Mouse (Mus musculus) kidney, postnatal 14 days (tissue): Measurements from ENCODE around the gene Tnfrsf22.
"Not testable (repeated sequence)": the region's sequence is repeated elsewhere in the genome, so short reads cannot be mapped to it uniquely, and the experiment has no call there.

Experiments used
- DNase-seq: peaks from one replicate; pipeline ENCODE4 v3.0.0; 2022; ENCODE audit warnings: mixed read lengths

The Tnfrsf22 gene

DNA sequence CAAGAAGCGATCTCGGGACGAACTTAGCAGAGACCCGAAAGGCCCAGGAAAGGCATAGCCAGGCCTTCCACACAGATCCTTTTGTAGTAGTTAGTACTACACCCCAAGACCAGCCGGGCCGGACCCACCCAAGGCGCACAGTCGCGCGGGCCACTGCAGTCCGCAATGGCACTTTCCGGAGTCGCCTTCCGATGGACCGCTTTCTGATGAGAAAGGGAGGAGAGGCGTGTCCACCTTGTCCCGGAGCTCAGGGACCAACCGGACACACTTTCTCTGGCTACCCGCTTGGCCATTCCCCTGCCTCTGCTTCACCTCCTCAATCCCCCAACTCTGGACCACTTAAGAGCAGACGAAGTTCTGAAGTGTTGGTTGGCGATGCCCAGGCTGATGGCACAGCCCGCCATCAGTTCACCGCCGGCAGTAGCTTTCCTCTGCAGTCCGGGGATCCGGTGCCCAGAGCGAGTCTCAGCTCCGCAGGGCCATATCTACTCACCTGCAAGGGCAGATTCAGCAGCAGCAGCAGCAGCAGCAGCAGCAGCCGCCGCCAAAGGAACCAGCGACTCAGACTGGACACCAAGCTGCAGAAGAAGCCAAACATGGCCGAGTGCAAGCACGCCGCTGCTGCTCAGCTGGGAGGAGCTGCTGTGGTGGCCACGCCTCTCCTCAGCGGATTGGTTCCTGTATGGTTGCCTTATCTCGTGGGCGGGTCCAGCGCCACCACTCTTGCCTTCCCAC is at the start of gene Tnfrsf22:
Tnfrsf22 (minus strand) TSS at position 628 of the 735 bp plus-strand sequence.
- DNase-seq, result peak; percentile 90

DNA sequence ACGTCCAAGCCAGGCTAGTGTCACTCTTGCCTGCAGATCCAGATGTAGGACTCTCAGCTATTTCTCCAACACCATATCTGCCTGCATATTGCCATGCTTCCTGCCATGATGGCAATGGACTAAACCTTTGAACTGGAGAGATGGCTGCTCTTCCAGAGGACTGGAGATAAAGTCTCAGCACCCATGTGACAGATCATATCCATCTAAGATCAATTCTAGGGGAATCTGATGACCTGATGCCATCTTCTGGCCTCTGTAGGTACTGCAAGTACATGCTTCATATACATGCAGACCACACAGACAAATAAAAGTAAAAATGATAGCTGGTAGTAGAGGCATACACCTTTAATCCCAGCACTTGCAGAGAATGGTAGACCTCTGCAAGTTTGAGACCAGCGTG is 46.7 kb upstream of the Tnfrsf22 start:
- peak; percentile 55 for DNase-seq

DNA sequence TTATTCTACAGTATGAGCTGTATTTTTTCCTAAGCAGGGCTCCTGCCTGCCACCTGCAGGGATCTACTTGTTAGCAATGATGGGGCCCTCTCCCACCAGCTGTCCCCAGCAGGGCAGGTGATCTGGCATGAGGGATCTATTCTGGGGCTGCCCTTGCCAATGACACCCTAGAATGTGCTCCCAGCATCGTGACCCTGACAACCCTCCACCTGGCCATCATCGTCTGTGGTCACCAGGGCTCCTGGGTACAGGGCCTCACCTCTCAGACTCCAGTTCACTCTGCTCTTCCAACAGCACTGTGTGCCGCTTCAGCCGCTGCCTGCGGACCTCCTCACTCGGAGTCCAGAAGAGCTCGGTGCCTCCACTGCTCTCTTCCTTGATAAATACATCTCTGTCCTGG is 45.1 kb upstream of the Tnfrsf22 start:
- DNase-seq, result no peak

DNA sequence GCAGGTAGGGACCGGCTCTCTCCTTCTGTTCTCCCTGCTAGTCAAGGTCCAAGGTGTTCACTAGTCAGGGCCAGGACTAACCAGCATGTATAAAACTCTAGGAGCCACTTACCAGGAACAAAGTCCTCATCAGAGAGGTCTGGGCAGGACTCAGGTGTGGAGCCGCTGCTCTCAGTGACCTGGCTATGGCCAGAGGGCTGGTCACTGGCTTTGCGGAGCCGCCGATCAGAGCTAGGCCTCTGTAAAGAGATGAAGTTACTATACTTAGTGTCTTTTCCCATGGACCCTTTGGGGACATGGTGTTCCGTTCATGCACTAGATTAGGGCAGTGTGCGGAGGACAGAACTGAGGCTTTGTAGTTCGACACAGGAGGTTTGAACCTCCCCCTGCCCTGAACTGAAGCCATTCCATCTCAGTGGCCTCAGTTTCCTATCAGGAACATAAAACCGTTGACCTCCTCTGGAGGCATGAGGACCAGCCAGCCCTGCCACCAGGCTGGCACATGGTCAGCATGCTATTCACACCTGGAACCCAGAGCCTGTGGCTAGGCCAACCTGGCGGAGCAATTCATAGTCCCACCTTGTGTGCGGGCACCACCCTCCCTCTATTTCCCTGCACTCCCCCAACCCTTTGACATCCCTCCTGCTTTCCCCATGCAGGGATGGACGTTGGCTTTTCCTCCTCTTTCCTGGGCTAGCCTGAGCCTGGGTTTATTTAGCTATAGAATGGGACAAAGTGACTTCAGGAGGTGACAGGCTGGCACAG is 43.5 kb upstream of the Tnfrsf22 start:
- no peak for DNase-seq

DNA sequence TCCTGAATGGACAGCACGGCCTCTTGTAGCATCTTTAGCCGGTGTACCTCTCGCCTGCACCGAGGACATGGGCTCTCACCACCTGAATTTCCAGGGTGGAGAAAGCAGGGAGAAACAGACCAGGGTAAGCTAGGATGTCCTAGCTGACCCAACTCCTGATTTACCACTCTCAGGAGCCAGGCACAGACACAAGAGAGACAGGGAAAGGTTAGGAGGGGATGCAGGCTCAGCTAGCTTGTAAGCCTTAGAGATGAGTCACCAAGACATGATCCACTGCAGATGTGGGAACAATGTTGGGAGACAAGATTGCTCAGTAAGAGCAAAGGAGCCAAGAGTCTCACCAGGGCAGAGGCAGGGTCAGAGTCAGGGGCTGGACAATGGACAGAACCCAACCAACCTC is 42.4 kb upstream of the Tnfrsf22 start:
- no peak for DNase-seq

DNA sequence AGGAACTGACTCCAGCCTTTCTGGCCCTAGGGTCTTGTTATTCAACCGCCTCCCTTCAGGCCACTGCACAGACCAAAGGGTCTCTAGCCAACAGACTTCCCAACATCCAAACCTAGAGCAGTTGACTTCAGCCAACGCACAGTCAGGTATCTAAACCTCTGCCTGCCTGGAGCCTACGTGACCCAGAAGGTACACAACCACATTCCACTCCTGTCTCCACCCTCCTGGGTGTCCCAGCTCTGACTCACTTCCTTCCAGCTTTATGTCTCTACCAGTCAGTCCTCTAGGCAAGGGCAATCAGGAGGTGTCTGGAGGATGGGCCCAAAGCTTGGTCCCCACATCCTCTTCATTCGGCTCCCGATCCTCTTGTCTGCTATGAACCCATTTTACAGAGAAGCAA is 41.7 kb upstream of the Tnfrsf22 start:
- no peak for DNase-seq

DNA sequence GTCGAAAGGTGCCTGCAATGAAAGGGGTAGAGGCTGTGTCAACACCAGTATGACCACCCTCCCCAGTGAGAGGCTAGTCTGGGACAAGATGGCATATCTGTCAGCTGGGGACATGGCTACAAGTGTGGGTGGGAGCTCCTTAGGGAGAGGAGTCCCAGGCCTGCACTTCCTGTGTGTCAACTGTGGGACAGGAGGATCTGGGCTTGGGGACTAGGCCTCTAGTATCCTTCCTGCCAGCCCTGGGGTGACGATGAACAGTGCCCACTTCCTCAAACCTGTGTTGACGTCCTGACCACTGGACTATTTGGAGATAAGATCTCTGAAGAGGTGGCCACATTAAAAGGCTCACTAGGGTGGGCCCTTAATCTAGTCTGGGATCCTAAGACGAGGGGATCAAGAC is 40.5 kb upstream of the Tnfrsf22 start:
- no peak for DNase-seq

DNA sequence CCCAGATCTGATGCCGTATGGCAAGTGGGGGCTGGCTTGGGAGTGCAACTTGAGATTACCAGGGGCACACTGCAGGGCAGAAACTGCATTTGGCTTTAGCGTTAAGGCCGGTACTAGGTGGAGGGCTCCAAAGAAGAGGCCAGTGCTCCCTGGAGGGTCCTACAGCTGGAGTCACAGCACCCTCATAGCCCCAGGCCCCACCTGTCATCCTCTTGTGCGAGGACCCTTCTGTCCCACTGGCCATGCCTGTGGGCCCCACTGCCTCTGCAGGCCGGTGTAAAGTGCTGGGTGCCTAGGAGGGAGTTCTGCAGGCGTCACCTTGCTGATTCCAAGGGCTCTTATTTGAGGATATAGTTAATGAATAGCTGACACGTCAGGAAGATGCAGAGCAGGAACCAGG is 40.0 kb upstream of the Tnfrsf22 start:
- no peak for DNase-seq

DNA sequence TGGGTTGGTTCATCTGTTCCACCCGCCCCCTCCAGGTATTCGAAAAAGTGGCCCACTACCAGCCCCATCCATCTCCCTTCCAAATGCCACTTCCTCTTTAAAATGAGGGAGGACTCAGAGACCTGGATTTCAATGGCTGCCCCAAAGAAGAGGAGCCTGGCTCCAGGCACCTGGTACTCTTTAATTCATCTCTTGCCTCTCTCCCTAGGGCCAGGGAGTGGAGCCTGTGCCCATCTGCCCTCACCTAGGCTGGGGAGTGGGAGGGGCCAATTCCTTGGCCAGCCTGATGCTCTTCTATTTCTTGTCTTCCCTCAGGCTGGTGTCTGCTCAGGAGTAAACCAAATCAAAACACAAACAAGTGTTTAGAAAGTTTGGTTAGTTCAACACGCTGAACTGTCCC is 37.2 kb upstream of the Tnfrsf22 start:
- not testable (repeated sequence) for DNase-seq

DNA sequence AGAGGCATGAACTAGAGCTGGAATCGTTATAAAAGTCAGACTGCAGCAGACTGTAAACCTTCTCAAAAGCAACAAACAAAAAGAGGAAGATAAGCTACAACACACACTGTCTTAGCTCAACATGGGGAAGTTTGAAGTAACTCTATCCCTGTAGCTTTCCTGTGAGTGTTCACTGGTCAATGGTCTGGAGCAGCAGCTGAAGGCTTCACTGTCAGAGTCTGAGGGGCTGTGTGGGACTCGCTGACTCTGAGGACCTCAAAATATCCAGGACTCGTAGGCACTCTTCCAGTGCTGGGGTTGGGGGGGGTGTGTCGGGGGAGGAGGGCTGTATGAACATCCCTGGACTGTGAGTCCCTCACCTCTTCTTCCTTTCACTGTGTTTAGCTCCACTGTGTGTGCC is 36.7 kb upstream of the Tnfrsf22 start:
- not testable (repeated sequence) for DNase-seq

DNA sequence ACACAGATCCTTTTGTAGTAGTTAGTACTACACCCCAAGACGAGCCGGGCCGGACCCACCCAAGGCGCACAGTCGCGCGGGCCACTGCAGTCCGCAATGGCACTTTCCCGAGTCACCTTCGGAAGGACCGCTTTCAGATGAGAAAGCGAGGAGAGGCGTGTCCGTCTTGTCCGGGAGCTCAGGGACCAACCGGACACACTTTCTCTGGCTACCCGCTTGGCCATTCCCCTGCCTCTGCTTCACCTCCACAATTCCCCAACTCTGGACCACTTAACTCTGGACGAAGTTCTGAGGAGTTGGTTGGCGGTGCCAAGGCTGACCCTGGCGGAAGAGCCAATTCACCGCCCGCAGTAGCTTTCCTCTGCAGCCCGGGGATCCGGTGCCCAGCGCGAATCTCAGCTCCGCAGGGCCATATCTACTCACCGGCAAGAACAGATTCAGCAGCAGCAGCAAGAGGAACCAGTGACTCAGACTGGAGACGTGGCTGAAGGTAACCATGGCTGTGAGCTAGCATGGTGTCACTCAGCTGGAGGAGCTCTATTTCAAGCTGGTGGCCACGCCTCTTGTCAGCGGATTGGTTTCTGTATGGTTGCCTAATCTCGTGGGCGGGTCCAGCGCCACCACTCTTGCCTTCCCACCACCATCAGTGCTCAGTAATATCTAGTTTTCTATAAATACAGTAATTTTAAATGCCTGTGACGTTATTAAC is 36.1 kb upstream of the Tnfrsf22 start, which contains the start of gene Tnfrsf23:
Tnfrsf23 (minus strand) TSS at position 514 of the 709 bp plus-strand sequence.
- peak; percentile 83 for DNase-seq

DNA sequence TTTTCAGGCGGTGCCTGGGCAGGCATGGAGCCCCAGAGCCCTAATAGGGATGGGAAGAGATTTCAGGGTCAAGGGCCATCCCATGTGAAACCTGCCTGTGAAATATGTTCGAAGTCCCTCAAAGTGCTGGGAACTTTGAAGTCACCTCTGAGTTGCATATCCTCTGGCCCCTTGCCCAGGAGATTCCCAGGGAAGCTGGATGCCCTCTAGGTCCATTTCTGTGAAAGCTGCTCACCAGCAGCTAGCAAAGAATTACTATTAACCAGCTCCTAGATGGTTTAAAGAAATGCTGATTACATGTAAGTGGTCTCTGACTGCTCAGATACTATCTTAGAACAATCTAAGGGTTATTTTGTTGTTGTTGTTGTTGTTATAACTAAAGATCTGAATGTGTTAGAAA is 35.1 kb upstream of the Tnfrsf22 start:
- peak; percentile 36 for DNase-seq

DNA sequence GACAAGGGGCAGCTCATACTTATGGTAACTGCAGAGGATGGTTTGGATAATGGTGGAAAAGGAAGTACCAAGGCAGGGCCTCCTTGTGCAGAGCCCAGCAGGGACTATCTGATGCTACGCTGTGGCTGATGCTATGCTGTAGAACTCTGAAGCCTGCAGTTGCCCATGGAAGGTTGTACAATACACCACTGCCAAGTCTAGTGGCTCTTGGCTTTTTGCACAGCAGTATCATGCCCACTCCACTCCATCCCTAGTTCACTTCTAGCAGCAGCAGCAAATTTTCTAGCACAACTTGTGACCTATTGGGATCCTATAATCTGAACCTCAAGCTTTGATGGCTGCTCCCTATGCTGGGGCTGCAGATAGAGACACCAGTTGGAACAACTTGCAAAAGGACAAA is 32.1 kb upstream of the Tnfrsf22 start:
- no peak for DNase-seq

DNA sequence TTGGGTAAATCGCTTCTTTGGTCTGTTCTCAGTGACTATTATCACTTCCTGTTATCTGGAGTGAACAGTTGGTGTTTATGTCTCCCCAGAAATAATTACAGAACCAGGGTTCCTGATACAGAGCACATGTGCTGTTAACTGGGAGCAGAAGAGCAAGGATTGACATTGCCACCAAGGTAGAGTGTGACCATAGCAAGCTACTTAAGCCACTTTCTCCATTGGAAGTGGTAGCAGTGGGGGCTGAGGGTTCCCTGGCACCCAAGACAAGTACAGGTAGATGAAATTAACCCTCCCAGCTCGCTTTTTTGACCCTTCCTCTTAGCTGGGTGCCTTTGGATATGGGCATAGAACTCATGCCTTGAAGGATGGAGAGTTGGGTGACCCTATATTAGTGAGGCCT is 31.4 kb upstream of the Tnfrsf22 start:
- DNase-seq, result not testable (repeated sequence)

DNA sequence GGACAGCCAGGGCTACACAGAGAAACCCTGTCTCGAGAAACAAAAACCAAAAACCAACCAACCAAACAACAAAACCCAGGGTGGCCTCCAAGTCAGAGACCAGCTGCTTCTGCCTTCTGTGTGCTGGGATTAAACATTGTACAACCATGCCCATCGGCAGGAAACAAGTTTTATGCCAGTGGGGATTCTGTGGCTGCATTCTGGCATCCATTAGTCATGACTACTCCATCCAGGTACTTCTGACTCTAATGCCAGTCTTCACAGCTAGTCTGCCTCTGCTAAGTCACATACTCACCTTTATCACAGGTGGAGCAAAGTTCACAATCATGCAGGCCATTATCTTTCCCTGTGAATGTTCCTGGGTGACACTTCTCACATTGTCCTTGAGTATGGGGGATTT is 30.2 kb upstream of the Tnfrsf22 start:
- DNase-seq, result not testable (repeated sequence)

DNA sequence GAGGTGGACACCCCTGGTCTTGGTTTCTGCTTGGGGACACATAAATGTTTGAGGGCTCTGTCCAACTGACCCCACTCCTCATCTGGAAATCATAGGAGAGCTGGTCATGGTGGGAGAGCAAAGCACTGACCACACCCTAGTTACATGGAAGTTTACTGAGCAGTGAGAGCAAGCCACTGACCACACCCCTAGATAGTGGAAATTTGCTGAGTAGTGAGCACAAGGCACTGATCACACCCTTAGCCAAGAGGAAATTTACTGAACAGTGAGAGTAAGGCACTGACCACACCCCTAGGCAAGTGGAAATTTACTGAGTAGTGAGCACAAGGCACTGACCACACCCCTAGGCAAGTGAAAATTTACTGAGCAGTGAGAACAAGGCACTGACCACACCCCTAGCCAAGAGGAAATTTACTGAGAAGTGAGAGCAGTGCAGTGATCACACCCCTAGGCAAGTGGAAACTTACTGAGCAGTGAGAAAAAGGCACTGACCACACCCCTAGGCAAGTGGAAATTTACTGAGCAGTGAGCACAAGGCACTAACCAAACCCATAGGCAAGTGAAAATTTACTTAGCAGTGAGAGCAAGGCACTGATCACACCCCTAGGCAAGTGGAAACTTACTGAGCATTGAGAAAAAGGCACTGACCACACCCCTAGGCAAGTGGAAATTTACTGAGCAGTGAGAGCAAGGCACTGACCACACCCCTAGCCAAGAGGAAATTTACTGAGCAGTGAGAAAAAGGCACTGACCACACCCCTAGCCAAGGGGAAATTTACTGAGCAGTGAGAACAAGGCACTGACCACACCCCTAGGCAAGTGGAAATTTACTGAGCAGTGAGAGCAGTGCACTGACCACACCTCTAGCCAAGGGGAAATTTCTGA is 17.2 kb upstream of the Tnfrsf22 start:
- DNase-seq, result no peak

DNA sequence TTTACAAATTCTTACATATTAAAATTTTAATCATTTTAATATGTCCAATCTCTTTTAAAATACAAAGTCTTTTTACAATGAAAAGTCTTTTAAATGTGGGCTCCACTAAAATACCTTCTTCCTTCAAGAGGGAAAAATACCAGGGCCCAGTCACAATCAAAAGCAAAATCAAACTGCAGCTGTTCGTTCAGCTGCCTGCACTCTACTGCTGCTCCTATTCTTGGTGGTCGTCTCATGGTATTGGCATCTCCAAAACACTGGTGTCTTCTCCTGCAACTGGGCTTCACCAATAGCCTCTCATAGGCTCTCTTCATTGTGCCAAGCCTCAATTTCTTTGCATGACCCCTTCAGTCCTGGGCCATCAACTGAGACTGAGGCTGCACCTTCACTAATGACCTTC is 14.0 kb upstream of the Tnfrsf22 start:
- no peak for DNase-seq

DNA sequence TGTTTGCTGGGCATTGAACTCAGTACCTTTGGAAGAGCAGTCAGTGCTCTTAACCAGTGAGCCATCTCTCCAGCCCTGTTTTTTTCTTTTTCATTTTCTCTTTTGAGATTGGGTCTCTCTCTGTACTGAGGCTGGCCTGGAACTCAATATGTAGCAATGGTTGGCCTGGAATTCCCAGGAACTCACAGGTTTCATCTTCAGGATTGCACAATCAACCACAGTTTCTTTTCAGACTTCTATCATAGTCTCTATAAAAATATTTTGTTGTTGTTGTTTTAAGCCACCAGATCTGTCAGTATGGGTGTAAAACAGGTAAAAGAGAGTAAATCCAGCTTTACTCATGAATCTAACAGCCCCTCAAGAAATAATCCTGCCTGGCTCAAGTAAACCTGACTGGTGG is 11.3 kb upstream of the Tnfrsf22 start:
- DNase-seq, result no peak

DNA sequence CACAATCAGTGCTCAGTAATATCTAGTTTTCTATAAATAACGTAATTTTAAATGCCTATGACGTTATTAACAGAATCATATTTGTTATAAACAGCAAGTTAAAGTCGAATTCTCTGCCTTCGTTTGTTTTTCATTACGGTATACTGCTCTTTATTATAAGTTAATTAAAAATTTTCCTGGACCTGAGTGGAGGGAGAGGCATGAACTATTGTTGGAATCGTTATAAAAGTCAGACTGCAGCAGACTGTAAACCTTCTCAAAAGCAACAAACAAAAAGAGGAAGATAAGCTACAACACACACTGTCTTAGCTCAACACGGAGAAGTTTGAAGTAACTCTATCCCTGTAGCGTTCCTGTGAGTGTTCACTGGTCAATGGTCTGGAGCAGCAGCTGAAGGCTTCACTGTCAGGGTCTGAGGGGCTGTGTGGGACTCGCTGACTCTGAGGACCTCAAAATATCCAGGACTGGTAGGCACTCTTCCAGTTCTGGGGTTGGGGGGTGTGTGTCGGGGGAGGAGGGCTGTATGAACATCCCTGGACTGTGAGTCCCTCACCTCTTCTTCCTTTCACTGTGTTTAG is 397 bp upstream of the Tnfrsf22 start:
- not testable (repeated sequence) for DNase-seq

DNA sequence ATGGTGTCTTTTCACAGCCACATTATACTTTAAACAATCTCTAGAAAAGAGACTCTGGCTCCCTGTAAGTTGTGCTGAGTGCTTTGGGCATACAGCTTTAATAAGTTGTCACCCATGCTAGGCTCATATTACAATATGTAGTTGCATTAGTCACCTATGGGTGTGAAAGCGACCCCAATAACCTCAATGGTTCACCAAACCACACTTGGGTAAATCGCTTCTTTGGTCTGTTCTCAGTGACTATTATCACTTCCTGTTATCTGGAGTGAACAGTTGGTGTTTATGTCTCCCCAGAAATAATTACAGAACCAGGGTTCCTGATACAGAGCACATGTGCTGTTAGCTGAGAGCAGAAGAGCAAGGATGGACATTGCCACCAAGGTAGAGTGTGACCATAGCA is 5.5 kb downstream of the Tnfrsf22 start:
- DNase-seq, result not testable (repeated sequence)

DNA sequence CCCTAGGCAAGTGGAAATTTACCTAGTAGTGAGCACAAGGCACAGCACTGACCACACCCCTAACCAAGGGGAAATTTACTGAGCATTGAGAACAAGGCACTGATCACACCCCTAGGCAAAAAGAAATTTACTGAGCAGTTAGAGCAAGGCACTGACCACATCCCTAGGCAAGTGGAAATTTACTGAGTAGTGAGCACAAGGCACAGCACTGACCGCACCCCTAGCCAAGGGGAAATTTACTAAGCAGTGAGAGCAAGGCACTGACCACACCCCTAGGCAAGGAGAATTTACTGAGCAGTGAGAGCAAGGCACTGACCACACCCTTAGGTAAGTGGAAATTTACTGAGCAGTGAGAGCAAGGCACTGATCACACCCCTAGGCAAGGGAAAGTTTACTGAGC is 12.8 kb downstream of the Tnfrsf22 start:
- no peak for DNase-seq

DNA sequence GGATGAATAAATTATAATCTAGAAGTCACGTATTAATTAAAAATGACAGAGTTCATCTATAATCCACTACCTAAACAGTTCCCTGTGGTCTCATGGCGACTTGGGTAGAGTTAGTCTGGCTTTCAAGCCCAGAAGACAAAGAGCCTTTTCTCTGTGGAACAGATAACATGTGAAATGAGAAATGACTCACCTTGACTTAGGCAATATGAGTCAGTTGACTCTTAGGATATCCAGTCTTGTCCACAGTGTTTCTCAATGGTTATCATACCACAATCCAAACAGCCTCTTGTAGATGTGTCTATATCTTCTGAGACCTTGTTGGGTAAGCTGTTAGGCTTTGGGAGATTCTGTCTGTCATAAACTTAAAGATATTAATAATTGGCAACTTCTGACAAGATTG is 18.0 kb downstream of the Tnfrsf22 start:
- no peak for DNase-seq
